9 mouse cellular contexts compared by ENCODE assay signal in genomic region chr17:35185639-35186611, GRCm38 (mm10). TPM values are rescaled to one million over a fixed set of nuclear protein-coding genes. Genes with fewer than 3 reads are reported as not detected.
A peak's percentile ranks its signal among the peaks of the same experiment; 100 is the strongest.
DNase-seq lines count a peak whose midpoint lies in the region; ATAC-seq and TF ChIP-seq lines count a peak whose summit lies in the region.
"Had no signal": no experiment of that assay in that cellular context is flagged by ENCODE, and none has a peak within 500 bp of the region (broad histone marks: within the 10 kb centered on the region; RNA-seq: fewer than 3 reads in every experiment).

No protein-coding gene starts in this region.

- peak overlapping the region; percentile 64 for H3K4me3 ChIP-seq in bone marrow, adult 2 months (replicated peaks; ENCODE audit: control insufficient read depth, low read depth, low read length)
- peak overlapping the region; percentile 50 to 53 for H3K4me3 ChIP-seq in liver, embryonic 14.5 days (ENCODE audit: insufficient read depth in 1 of 2, low read depth in 2 of 2, low read length in 2 of 2)

- H3K9ac ChIP-seq in liver, embryonic 14.5 days (replicated peaks) = peak overlapping the region; percentile 38

- TF ChIP-seq EP300 in liver, embryonic 14.5 days (IDR thresholded peaks at IDR 0.05; ENCODE audit: low read depth) = no peak

- no peak for TF ChIP-seq POLR2A in bone marrow, adult 2 months (IDR thresholded peaks at IDR 0.05; ENCODE audit: borderline replicate concordance, control insufficient read depth, low read depth, low read length)

- peaks cover 7% of the 10 kb centered on the region for H3K4me1 ChIP-seq in bone marrow, adult 2 months (ENCODE audit: control insufficient read depth, insufficient read depth, low read length)
- peaks cover 3 to 9% of the 10 kb centered on the region in 2 experiments; a peak in 3 of 4 replicates for H3K4me1 ChIP-seq in liver, embryonic 14.5 days (replicated peaks; ENCODE audit: control insufficient read depth in 2 of 2, insufficient read depth in 2 of 2, low read length in 1 of 2)

- no peaks in the 10 kb centered on the region for H3K9me3 ChIP-seq in liver, embryonic 14.5 days (ENCODE audit: control insufficient read depth, low read length)

- H3K36me3 ChIP-seq in liver, embryonic 14.5 days (replicated peaks; ENCODE audit: control insufficient read depth, insufficient read depth, low read depth) = no peaks in the 10 kb centered on the region

- no peaks in the 10 kb centered on the region for H3K27me3 ChIP-seq in liver, embryonic 14.5 days (ENCODE audit: control insufficient read depth, insufficient read depth, low read length)
- H3K27me3 ChIP-seq: Patski had no signal

- TF ChIP-seq CTCF in bone marrow, adult 2 months (IDR thresholded peaks at IDR 0.05; ENCODE audit: control insufficient read depth, insufficient read depth, low read length) = no peak
- TF ChIP-seq CTCF in liver, embryonic 14.5 days (IDR thresholded peaks at IDR 0.05; ENCODE audit: low read depth) = no peak

- peak overlapping the region; percentile 64 for H3K4me2 ChIP-seq in liver, embryonic 14.5 days (ENCODE audit: low read depth)

- peak; percentile 49 to 62 for DNase-seq in cerebellum, postnatal 10 days
- DNase-seq in cerebellum, adult 8-10 months = no peak
- DNase-seq in gastrocnemius, adult 8-10 months (ENCODE audit: low spot score in 2 of 2) = peak; percentile 55 to 77
- peak; percentile 96 for DNase-seq in induced T-regulatory cell, adult 2 months (ENCODE audit: low read depth)
- peak in 2 of 3 experiments; percentile 45 to 68 for DNase-seq in liver, embryonic 14.5 days (ENCODE audit: low read depth in 3 of 3, low spot score in 3 of 3)
- DNase-seq in naive thymus-derived CD4-positive, alpha-beta T cell, adult 2 months (ENCODE audit: low read depth) = peak; percentile 90
- DNase-seq in urinary bladder, postnatal 36 days (ENCODE audit: low spot score in 2 of 2) = peak; percentile 71 to 80

- peak overlapping the region; percentile 76 for H3K27ac ChIP-seq in bone marrow, adult 2 months (ENCODE audit: control insufficient read depth, insufficient read depth, low read depth, low read length, poor library complexity)
- no peak overlapping the region for H3K27ac ChIP-seq in liver, embryonic 14.5 days

- 1% methylated on average over 18 of the region's 18 CpGs for WGBS in bone marrow, adult 2 months
- under 1% methylated on average over 18 of the region's 18 CpGs for WGBS in liver, embryonic 14.5 days (ENCODE audit: insufficient replicate concordance)

- peak; percentile 54; the same call in 1 of the 2 replicates for ATAC-seq in liver, embryonic 14.5 days (ENCODE audit: insufficient read depth)
- ATAC-seq: Patski had no signal

RNA-seq across cellular contexts. Expression of gene Lst1, which starts 2.3 kb away (rescaled TPM):
- polyA plus RNA-seq in bone marrow, adult 2 months (2011; ENCODE audit: insufficient read depth, insufficient read length, low replicate concordance, missing spikeins) = 50.4 and 139 TPM in 2 replicates
- total RNA-seq in gastrocnemius, adult 8-10 months (2022) = under 1 TPM in 2 of 4 experiments, not detected in 2; 0.73 to 0.92 TPM
- polyA plus RNA-seq in liver, embryonic 14.5 days (2012; rRNA removed) = 25.6 and 37.4 TPM in 2 replicates
- 32.8 and 37.7 TPM in 2 replicates for polyA plus RNA-seq in liver, embryonic 14.5 days (2014; fragmentation: Nextera tagmentation; extraction: Ambion mirVana)
- polyA plus RNA-seq: Patski had no signal

RNA-seq across cellular contexts. Expression of gene Ltb, which starts 8.3 kb away (rescaled TPM):
- polyA plus RNA-seq in bone marrow, adult 2 months (2011; ENCODE audit: insufficient read depth, insufficient read length, low replicate concordance, missing spikeins) = 38.6 and 66.2 TPM in 2 replicates
- not detected for total RNA-seq in gastrocnemius, adult 8-10 months (2022)
- 0.47 and 0.70 TPM in 2 replicates for polyA plus RNA-seq in liver, embryonic 14.5 days (2012; rRNA removed)
- 0.28 and 0.64 TPM in 2 replicates for polyA plus RNA-seq in liver, embryonic 14.5 days (2014; fragmentation: Nextera tagmentation; extraction: Ambion mirVana)
- polyA plus RNA-seq: Patski had no signal

RNA-seq across cellular contexts. Expression of gene Aif1, which starts 10.1 kb away (rescaled TPM):
- polyA plus RNA-seq in bone marrow, adult 2 months (2011; ENCODE audit: insufficient read depth, insufficient read length, low replicate concordance, missing spikeins) = 48.9 and 51.7 TPM in 2 replicates
- under 1 TPM in 2 of 4 experiments, not detected in 2; 0.52 to 0.72 TPM for total RNA-seq in gastrocnemius, adult 8-10 months (2022)
- 3.1 and 8.1 TPM in 2 replicates for polyA plus RNA-seq in liver, embryonic 14.5 days (2012; rRNA removed)
- 18.6 and 20.7 TPM in 2 replicates for polyA plus RNA-seq in liver, embryonic 14.5 days (2014; fragmentation: Nextera tagmentation; extraction: Ambion mirVana)

RNA-seq across cellular contexts. Expression of gene Tnf, which starts 15.9 kb away (rescaled TPM):
- 3.2 and 7.4 TPM in 2 replicates for polyA plus RNA-seq in bone marrow, adult 2 months (2011; ENCODE audit: insufficient read depth, insufficient read length, low replicate concordance, missing spikeins)
- total RNA-seq in gastrocnemius, adult 8-10 months (2022) = under 1 TPM in 1 of 4 experiments, not detected in 3; 0.31 TPM
- polyA plus RNA-seq in liver, embryonic 14.5 days (2012; rRNA removed) = 0.42 and 0.73 TPM in 2 replicates
- 0.15 and 0.43 TPM in 2 replicates for polyA plus RNA-seq in liver, embryonic 14.5 days (2014; fragmentation: Nextera tagmentation; extraction: Ambion mirVana)
- polyA plus RNA-seq: Patski had no signal

RNA-seq across cellular contexts. Expression of gene Lta, which starts 19.2 kb away (rescaled TPM):
- 3.5 and 4.4 TPM in 2 replicates for polyA plus RNA-seq in bone marrow, adult 2 months (2011; ENCODE audit: insufficient read depth, insufficient read length, low replicate concordance, missing spikeins)
- under 1 TPM; 0.53 to 0.76 (median 0.65) TPM for total RNA-seq in gastrocnemius, adult 8-10 months (2022)
- 0.04 and 0.07 TPM in 2 replicates for polyA plus RNA-seq in liver, embryonic 14.5 days (2012; rRNA removed)
- polyA plus RNA-seq in liver, embryonic 14.5 days (2014; fragmentation: Nextera tagmentation; extraction: Ambion mirVana) = not detected in 2 replicates

Comparison
In these comparisons a context has a peak if more than half of its experiments do, and no peak if none do; other contexts are left out.
1. RNA of gene Ltb, which starts 8.3 kb away (polyA plus RNA-seq): 38.6 to 66.2 TPM in bone marrow, adult 2 months; 0.28 to 0.70 TPM in liver, embryonic 14.5 days; every median in the first group is over 10 times any median in the second.